Mouse (Mus musculus) CH12.LX (cell line): ENCODE measurements around the gene 1700013G24Rik. TPM values are rescaled to one million over a fixed set of nuclear protein-coding genes. Genes with fewer than 3 reads are reported as not detected.

ENCODE experiments used
- DNase-seq: peaks from one replicate; pipeline ENCODE4 v3.0.0-alpha.2; 2013; ENCODE audit errors: extremely low read depth
- H3K27ac ChIP-seq: 2 replicates; pipeline ENCODE4 v1.5.1; 2012; ENCODE audit warnings: low read depth, mild to moderate bottlenecking, control low read depth, moderate library complexity; ENCODE audit not compliant: insufficient read depth
- H3K27me3 ChIP-seq: replicated peaks from 2 replicates; pipeline ENCODE3; 2012; ENCODE audit warnings: inconsistent platforms
- H3K36me3 ChIP-seq, 2 experiments: replicated peaks in 1 of 2; 2 replicates each; pipeline versions ENCODE3 to v1.6.1; 2012; ENCODE audit warnings: inconsistent platforms in 1 of 2, low read length in 1 of 2, mild to moderate bottlenecking in 1 of 2, mixed read lengths in 1 of 2, moderate library complexity in 1 of 2; ENCODE audit not compliant: control insufficient read depth in 1 of 2, insufficient read depth in 1 of 2
- H3K4me1 ChIP-seq, 2 experiments: 2 replicates each; pipeline ENCODE4 v1.6.1; 2012; ENCODE audit warnings: inconsistent platforms in 1 of 2, moderate library complexity in 1 of 2; ENCODE audit not compliant: insufficient read depth in 2 of 2, control insufficient read depth in 1 of 2
- H3K4me2 ChIP-seq: 2 replicates; pipeline ENCODE4 v1.6.1; 2012; ENCODE audit warnings: low read depth, mild to moderate bottlenecking, control low read depth; ENCODE audit not compliant: poor library complexity, insufficient read depth, severe bottlenecking
- H3K4me3 ChIP-seq, 3 experiments: fragments of 150-350 bp in 1 of 3; sonication (generic) in 1 of 3; replicated peaks in 1 of 3; 2 replicates each; pipeline versions ENCODE3 to v1.5.1; 2011 to 2012; ENCODE audit warnings: low read depth in 2 of 3, low read length in 2 of 3, mild to moderate bottlenecking in 2 of 3, moderate library complexity in 2 of 3, control low read depth in 1 of 3, improper control_type of control experiment in 1 of 3, inconsistent platforms in 1 of 3, mixed read lengths in 1 of 3; ENCODE audit not compliant: poor library complexity in 1 of 3
- H3K79me2 ChIP-seq: replicated peaks from 2 replicates; pipeline ENCODE4 v1.6.1; 2012; ENCODE audit warnings: mild to moderate bottlenecking, moderate library complexity; ENCODE audit not compliant: control insufficient read depth, poor library complexity, insufficient read depth, severe bottlenecking; ENCODE audit errors: extremely low read depth
- H3K9ac ChIP-seq: 2 replicates; pipeline ENCODE4 v1.6.1; 2012; ENCODE audit warnings: low read depth, mild to moderate bottlenecking, control low read depth, moderate library complexity; ENCODE audit not compliant: insufficient read depth
- H3K9me3 ChIP-seq: replicated peaks from 2 replicates; pipeline ENCODE3; 2012; ENCODE audit warnings: low read length, inconsistent platforms, mixed read lengths
- CHD2 ChIP-seq: IDR thresholded peaks from 2 replicates; pipeline ENCODE4 v1.6.1; 2011; ENCODE audit warnings: low read length, improper control_type of control experiment
- ETS1 ChIP-seq: conservative IDR thresholded peaks from 2 replicates; pipeline ENCODE4 v1.6.1; 2012; ENCODE audit warnings: low read depth, mild to moderate bottlenecking, inconsistent platforms, low read length, improper control_type of control experiment, moderate library complexity
- MAZ ChIP-seq: IDR thresholded peaks from 2 replicates; pipeline ENCODE4 v1.6.1; 2012; ENCODE audit warnings: low read depth, mild to moderate bottlenecking, inconsistent platforms, low read length, improper control_type of control experiment, moderate library complexity
- MYC ChIP-seq: IDR thresholded peaks from 2 replicates; pipeline ENCODE4 v1.6.1; 2011; ENCODE audit warnings: low read depth, mild to moderate bottlenecking, improper control_type of control experiment, low read length
- POLR2A ChIP-seq: IDR thresholded peaks from 2 replicates; pipeline ENCODE4 v1.6.1; 2011; ENCODE audit warnings: low read depth, mild to moderate bottlenecking, improper control_type of control experiment, low read length
- SIN3A ChIP-seq: IDR thresholded peaks from 2 replicates; pipeline ENCODE4 v1.6.1; 2012; ENCODE audit warnings: low read length, improper control_type of control experiment, inconsistent platforms
- TBP ChIP-seq: conservative IDR thresholded peaks from 2 replicates; pipeline ENCODE4 v1.6.1; 2011; ENCODE audit warnings: low read depth, low read length, improper control_type of control experiment
- UBTF ChIP-seq: IDR thresholded peaks from 2 replicates; pipeline ENCODE4 v1.6.1; 2012; ENCODE audit warnings: low read depth, mild to moderate bottlenecking, inconsistent platforms, low read length, improper control_type of control experiment, moderate library complexity
- USF1 ChIP-seq: IDR thresholded peaks from 2 replicates; pipeline ENCODE4 v1.6.1; 2014; ENCODE audit warnings: low read depth, mild to moderate bottlenecking, inconsistent platforms, low read length, improper control_type of control experiment
- dilution Hi-C: fragments of 300-500 bp; cut with MboI; formaldehyde crosslinking; loops from 2 replicates; pipeline ENCODE4 v1.14.3; 2020; ENCODE audit warnings: low sequenced_read_pairs; ENCODE audit not compliant: extremely low pct_unique_long_range_greater_than_20kb, extremely low pct_ligation_motif_present
- in situ Hi-C: fragments of 300-500 bp; cut with MboI; formaldehyde crosslinking; loops from 3 replicates; pipeline ENCODE4 v1.14.3; 2019; ENCODE audit warnings: low sequenced_read_pairs, low pct_ligation_motif_present, low pct_unique_long_range_greater_than_20kb, mixed read lengths
- polyA plus RNA-seq: library from polyadenylated mRNA; unstranded; fragments of >175 nt; gene quantifications from 2 replicates; pipeline ENCODE4 v1.2.1, GENCODE M21; 2012; ENCODE audit warnings: low read depth; ENCODE audit not compliant: insufficient read length
- total RNA-seq, 2 experiments: library from RNA; depleted of rRNA; stranded (reverse); fragments of 300-350 nt in 1 of 2; fragments of >200 nt in 1 of 2; gene quantifications; 2 replicates each; pipeline ENCODE4 v1.2.3; 2012 to 2014

1700013G24Rik gene
- total and polyA plus RNA-seq, 3 experiments, result not detected

DNA sequence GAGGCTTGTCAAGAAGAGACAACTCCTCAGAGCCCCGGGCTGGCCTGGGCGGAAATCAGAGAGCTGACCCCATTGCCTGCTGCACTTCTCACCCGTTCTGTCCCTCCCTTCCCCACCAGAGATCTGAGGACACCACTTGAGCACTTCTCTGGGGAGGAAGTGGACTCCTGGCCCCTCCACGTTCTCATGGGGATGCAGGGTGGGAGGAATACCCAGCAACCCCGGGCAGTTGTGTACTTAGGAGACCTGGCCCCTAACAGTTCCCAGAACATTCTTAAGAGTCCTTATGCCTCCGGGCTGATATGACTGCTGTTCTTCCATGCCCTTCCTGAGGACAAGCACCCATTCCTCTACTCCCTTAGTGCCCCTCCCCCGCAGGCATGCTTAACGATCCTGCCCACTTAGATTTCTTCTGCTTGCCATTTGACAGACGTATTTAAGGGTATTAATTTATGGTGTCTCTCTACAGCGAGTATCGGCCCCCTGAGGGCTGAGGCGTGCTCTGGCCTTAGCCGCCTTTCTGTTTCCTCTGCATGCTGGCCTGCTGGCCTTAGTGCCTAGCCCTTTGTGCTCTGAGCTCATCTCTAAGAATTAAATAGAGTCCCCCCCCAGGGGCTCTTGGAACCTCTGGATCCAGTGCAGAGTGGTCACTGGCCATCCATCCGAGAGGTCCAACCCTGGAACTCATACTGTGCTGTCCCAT is 32.3 kb downstream of the 1700013G24Rik start:
- Histone ChIP-seq H3K9me3 (no peaks in the 10 kb centered on the region), H3K27me3 (no peaks in the 10 kb centered on the region), H3K4me2 (no peak overlapping the region), H3K9ac (no peak overlapping the region), H3K36me3 (no peaks in the 10 kb centered on the region), H3K4me1 (peaks cover 16 to 59% of the 10 kb centered on the region in 2 experiments; a peak in 3 of 4 replicates), H3K27ac (no peak overlapping the region), H3K4me3 (no peak overlapping the region)
- no peak for DNase-seq
- in situ Hi-C loops, result no loop called here
- dilution Hi-C loops, result no loop called here
- no peak for TF ChIP-seq POLR2A
- no peak for TF ChIP-seq SIN3A
- no peak for TF ChIP-seq CHD2
- TF ChIP-seq MYC, result no peak
- TF ChIP-seq MAZ, result no peak
- no peak for TF ChIP-seq UBTF
- no peak for TF ChIP-seq USF1
- TF ChIP-seq, all 38 proteins: peak for 0
- no peaks in the 10 kb centered on the region for H3K79me2 ChIP-seq

DNA sequence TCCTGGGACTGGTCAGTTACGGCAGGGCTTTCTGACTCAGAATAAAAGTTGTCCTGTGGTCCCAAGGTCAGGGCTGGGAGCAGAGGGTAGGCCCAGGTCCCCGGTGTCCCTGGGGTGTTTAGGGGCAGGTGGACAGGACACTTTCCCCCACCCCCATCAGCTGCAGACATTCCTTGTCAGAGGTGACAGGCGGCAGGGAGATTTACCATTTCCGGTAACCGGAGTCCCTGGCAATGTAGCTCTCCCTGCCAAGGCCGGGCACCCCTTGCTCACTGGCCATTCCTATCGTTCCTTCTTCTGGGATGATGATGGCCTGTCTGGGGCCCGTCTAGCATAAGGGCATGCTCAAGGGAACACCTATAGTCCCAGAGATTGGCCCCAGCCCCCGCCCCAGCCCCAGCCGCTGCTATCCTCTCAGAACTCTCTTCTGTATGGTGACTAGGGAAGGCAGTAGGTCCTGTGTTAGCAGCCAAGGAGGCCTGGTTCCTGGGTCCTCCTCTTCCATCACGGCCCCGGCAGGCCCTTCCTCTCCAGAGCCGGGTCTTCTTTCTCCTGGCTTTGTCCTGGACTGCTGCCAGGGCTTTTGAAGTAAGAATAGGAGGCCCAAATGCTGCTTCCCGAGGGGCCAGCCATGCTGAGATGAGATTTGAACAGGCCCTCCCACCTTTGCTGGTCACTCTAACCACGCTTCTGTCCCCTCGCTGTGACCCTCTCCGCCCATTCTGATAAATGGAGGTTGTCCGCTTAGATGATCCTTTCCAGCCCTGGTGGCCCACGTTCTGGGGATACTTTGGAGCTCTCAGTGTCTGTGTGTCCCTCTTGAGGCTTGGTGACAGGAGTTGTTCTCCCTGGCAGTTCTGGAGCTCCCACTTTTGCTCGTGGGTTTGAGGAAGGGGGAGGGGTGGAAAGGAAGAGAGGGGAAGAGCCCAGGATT is 33.3 kb downstream of the 1700013G24Rik start:
- Histone ChIP-seq H3K79me2 (no peaks in the 10 kb centered on the region), H3K4me3 (no peak overlapping the region), H3K4me1 (peaks cover 16 to 50% of the 10 kb centered on the region in 2 experiments; a peak in 3 of 4 replicates), H3K9me3 (no peaks in the 10 kb centered on the region), H3K27ac (no peak overlapping the region), H3K36me3 (no peaks in the 10 kb centered on the region), H3K9ac (no peak overlapping the region), H3K4me2 (no peak overlapping the region), H3K27me3 (no peaks in the 10 kb centered on the region)
- DNase-seq, result no peak
- no peak for TF ChIP-seq TBP
- dilution Hi-C loops (no loop called here), in situ Hi-C loops (no loop called here)

DNA sequence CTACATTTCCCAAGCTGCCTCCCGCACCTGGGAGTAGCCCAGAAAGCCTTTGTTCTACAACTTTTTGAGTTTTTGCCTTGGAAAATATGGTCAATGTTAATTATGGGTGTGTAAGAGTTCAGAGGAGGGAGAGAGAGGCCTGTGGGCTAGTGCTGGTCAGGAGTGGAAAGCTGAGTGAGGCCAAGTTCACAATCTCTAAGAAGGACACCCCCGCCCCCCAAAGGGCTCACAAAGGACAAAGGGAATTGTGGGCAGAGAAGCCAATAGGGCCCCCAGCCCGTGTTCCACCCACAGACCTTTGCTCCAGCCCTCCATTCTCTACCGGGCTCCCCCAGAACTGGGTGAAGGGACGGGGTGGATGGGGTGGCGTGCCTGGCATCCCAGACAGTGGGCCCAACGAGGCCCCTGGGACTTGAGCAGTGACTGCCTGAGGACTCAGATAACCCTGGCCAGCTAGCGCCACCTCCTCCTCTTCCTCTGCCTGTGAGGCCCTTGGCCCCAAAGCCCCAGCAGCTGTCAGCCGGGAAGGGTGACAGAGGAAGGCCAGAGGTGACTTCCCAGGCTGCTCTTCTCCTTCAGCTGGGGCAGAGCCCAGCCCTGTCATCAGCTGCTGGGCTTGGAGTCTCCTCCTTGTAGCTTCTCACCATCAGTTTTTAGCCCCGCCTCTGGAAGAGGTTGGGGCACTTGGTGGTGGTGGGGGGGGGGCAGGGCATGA is 34.4 kb downstream of the 1700013G24Rik start:
- H3K4me1 ChIP-seq, result peaks cover 16 to 51% of the 10 kb centered on the region in 2 experiments; a peak in 3 of 4 replicates
- TF ChIP-seq ETS1 (peak; percentile 18; the same call in 1 of the 2 replicates), USF1 (no peak)
- dilution Hi-C loops (no loop called here), in situ Hi-C loops (no loop called here)
- H3K9ac ChIP-seq, result no peak overlapping the region
- no peaks in the 10 kb centered on the region for H3K27me3 ChIP-seq
- no peak for DNase-seq
- H3K4me2 ChIP-seq, result no peak overlapping the region
- no peaks in the 10 kb centered on the region for H3K36me3 ChIP-seq
- no peaks in the 10 kb centered on the region for H3K79me2 ChIP-seq
- H3K27ac ChIP-seq, result no peak overlapping the region
- no peak overlapping the region for H3K4me3 ChIP-seq
- no peaks in the 10 kb centered on the region for H3K9me3 ChIP-seq
